8 mouse cellular contexts compared by ENCODE assay signal in genomic region chr3:89270891-89271290, GRCm38 (mm10). TPM values are rescaled to one million over a fixed set of nuclear protein-coding genes. Genes with fewer than 3 reads are reported as not detected.
A peak's percentile ranks its signal among the peaks of the same experiment; 100 is the strongest.
DNase-seq lines count a peak whose midpoint lies in the region; ATAC-seq and TF ChIP-seq lines count a peak whose summit lies in the region.

No protein-coding gene starts in this region.

- no peaks in the 10 kb centered on the region for H3K9me3 ChIP-seq in intestine, postnatal 0 days (ENCODE audit: control insufficient read depth)
- no peaks in the 10 kb centered on the region for H3K9me3 ChIP-seq in liver, embryonic 13.5 days (replicated peaks)

- H3K4me2 ChIP-seq in intestine, postnatal 0 days (replicated peaks; ENCODE audit: low read depth) = peak overlapping the region; percentile 73
- H3K4me2 ChIP-seq in liver, embryonic 13.5 days = peak overlapping the region; percentile 84

- peak overlapping the region; percentile 63; the same call in 1 of the 2 replicates for H3K4me3 ChIP-seq in intestine, postnatal 0 days (ENCODE audit: low read depth, low read length)
- peak overlapping the region; percentile 64; the same call in 1 of the 2 replicates for H3K4me3 ChIP-seq in liver, embryonic 13.5 days (replicated peaks)

- H3K9ac ChIP-seq in intestine, postnatal 0 days (ENCODE audit: low read depth, low read length) = no peak overlapping the region; the same call in 1 of the 2 replicates
- H3K9ac ChIP-seq in liver, embryonic 13.5 days = no peak overlapping the region

- peaks cover 11% of the 10 kb centered on the region; the same call in 1 of the 2 replicates for H3K4me1 ChIP-seq in intestine, postnatal 0 days (replicated peaks; ENCODE audit: control insufficient read depth, insufficient read depth, low read length)
- peaks cover 47% of the 10 kb centered on the region for H3K4me1 ChIP-seq in liver, embryonic 13.5 days (replicated peaks)

- 67% methylated on average over 6 of the region's 6 CpGs for WGBS in intestine, postnatal 0 days
- WGBS in liver, embryonic 13.5 days (ENCODE audit: insufficient replicate concordance) = 72% methylated on average over 6 of the region's 6 CpGs

- peaks cover 41% of the 10 kb centered on the region for H3K36me3 ChIP-seq in intestine, postnatal 0 days (ENCODE audit: control insufficient read depth, insufficient read depth)
- H3K36me3 ChIP-seq in liver, embryonic 13.5 days = peaks cover 3% of the 10 kb centered on the region; the same call in 1 of the 2 replicates

- DNase-seq in ovary, adult 18-20 months (ENCODE audit: low spot score) = peak; percentile 41
- no peak for DNase-seq in ovary, postnatal 10 days (ENCODE audit: low spot score)
- peak; percentile 55 for DNase-seq in cerebellum, adult 8-10 months
- DNase-seq in gastrocnemius, postnatal 25 days = peak; percentile 39
- DNase-seq in liver, embryonic 13.5 days = no peak
- peak; percentile 53 for DNase-seq in ovary, postnatal 36 days (ENCODE audit: low spot score)

- no peak for TF ChIP-seq CTCF in intestine, postnatal 0 days (IDR thresholded peaks at IDR 0.05; ENCODE audit: low read depth)

- no peaks in the 10 kb centered on the region for H3K27me3 ChIP-seq in intestine, postnatal 0 days (replicated peaks; ENCODE audit: control insufficient read depth, insufficient read depth, low read length)
- H3K27me3 ChIP-seq in liver, embryonic 13.5 days = peaks cover 5% of the 10 kb centered on the region

- no peak overlapping the region for H3K27ac ChIP-seq in intestine, postnatal 0 days (ENCODE audit: low read depth, low read length)
- H3K27ac ChIP-seq in liver, embryonic 13.5 days = no peak overlapping the region

- no peak for ATAC-seq in intestine, postnatal 0 days
- ATAC-seq in liver, embryonic 13.5 days (ENCODE audit: low read depth) = no peak
- no peak for ATAC-seq in activated CD4-positive, CD25-positive, alpha-beta regulatory T cell, adult 4 months

RNA-seq across cellular contexts. Expression of gene Slc50a1, which starts 0.5 kb away (rescaled TPM):
- 10 to 100 TPM in 1 of 2 experiments, 1 to 10 TPM in 1; 8.2 to 11.4 TPM for total RNA-seq in gastrocnemius, postnatal 25 days (2021)
- polyA plus RNA-seq in intestine, postnatal 0 days (2015; fragmentation: Nextera tagmentation; extraction: Ambion mirVana) = 57.4 and 61.8 TPM in 2 replicates
- 17.4 and 18.0 TPM in 2 replicates for polyA plus RNA-seq in liver, embryonic 13.5 days (2015; fragmentation: Nextera tagmentation; extraction: Ambion mirVana)
- polyA plus RNA-seq in activated CD4-positive, CD25-positive, alpha-beta regulatory T cell, adult 4 months (2017; shearing (Covaris generic)) = 100 to 1,000 TPM; 195 to 254 TPM

RNA-seq across cellular contexts. Expression of gene Efna1, which starts 10.1 kb away (rescaled TPM):
- total RNA-seq in gastrocnemius, postnatal 25 days (2021) = 10 to 100 TPM; 10.2 to 12.8 TPM
- polyA plus RNA-seq in intestine, postnatal 0 days (2015; fragmentation: Nextera tagmentation; extraction: Ambion mirVana) = 50.7 and 69.8 TPM in 2 replicates
- polyA plus RNA-seq in liver, embryonic 13.5 days (2015; fragmentation: Nextera tagmentation; extraction: Ambion mirVana) = 4.3 and 4.6 TPM in 2 replicates
- not detected for polyA plus RNA-seq in activated CD4-positive, CD25-positive, alpha-beta regulatory T cell, adult 4 months (2017; shearing (Covaris generic))

RNA-seq across cellular contexts. Expression of gene Dpm3, which starts 11.7 kb away (rescaled TPM):
- total RNA-seq in gastrocnemius, postnatal 25 days (2021) = 10 to 100 TPM; 24.7 to 28.8 TPM
- 120 and 128 TPM in 2 replicates for polyA plus RNA-seq in intestine, postnatal 0 days (2015; fragmentation: Nextera tagmentation; extraction: Ambion mirVana)
- polyA plus RNA-seq in liver, embryonic 13.5 days (2015; fragmentation: Nextera tagmentation; extraction: Ambion mirVana) = 57.2 and 64.5 TPM in 2 replicates
- polyA plus RNA-seq in activated CD4-positive, CD25-positive, alpha-beta regulatory T cell, adult 4 months (2017; shearing (Covaris generic)) = 100 to 1,000 TPM; 124 to 160 TPM

RNA-seq across cellular contexts. Expression of gene Trim46, which starts 24.8 kb away (rescaled TPM):
- under 1 TPM; 0.28 to 0.38 TPM for total RNA-seq in gastrocnemius, postnatal 25 days (2021)
- polyA plus RNA-seq in intestine, postnatal 0 days (2015; fragmentation: Nextera tagmentation; extraction: Ambion mirVana) = 1.2 and 1.3 TPM in 2 replicates
- 0.14 and 0.23 TPM in 2 replicates for polyA plus RNA-seq in liver, embryonic 13.5 days (2015; fragmentation: Nextera tagmentation; extraction: Ambion mirVana)
- polyA plus RNA-seq in activated CD4-positive, CD25-positive, alpha-beta regulatory T cell, adult 4 months (2017; shearing (Covaris generic)) = 1 to 10 TPM; 2.1 to 3.4 TPM

RNA-seq across cellular contexts. Expression of gene Krtcap2, which starts 25.1 kb away (rescaled TPM):
- 10 to 100 TPM; 66.6 to 78.8 TPM for total RNA-seq in gastrocnemius, postnatal 25 days (2021)
- polyA plus RNA-seq in intestine, postnatal 0 days (2015; fragmentation: Nextera tagmentation; extraction: Ambion mirVana) = 273 and 281 TPM in 2 replicates
- polyA plus RNA-seq in liver, embryonic 13.5 days (2015; fragmentation: Nextera tagmentation; extraction: Ambion mirVana) = 152 and 155 TPM in 2 replicates
- polyA plus RNA-seq in activated CD4-positive, CD25-positive, alpha-beta regulatory T cell, adult 4 months (2017; shearing (Covaris generic)) = 100 to 1,000 TPM; 275 to 319 TPM

Comparison
In these comparisons a context has a peak if more than half of its experiments do, and no peak if none do; other contexts are left out.
1. DNase-seq: peak in ovary, adult 18-20 months (single experiment), cerebellum, adult 8-10 months (single experiment), gastrocnemius, postnatal 25 days (single experiment) and ovary, postnatal 36 days (single experiment); none in ovary, postnatal 10 days (single experiment) and liver, embryonic 13.5 days (single experiment).